Mouse (Mus musculus) CH12.LX (cell line): ENCODE results near the gene Mtx1. TPM values are rescaled to one million over a fixed set of nuclear protein-coding genes. Genes with fewer than 3 reads are reported as not detected.

ENCODE experiments used
- DNase-seq: peaks from one replicate; pipeline ENCODE4 v3.0.0-alpha.2; 2013; ENCODE audit errors: extremely low read depth
- H3K27ac ChIP-seq: 2 replicates; pipeline ENCODE4 v1.5.1; 2012; ENCODE audit warnings: low read depth, mild to moderate bottlenecking, control low read depth, moderate library complexity; ENCODE audit not compliant: insufficient read depth
- H3K27me3 ChIP-seq: replicated peaks from 2 replicates; pipeline ENCODE3; 2012; ENCODE audit warnings: inconsistent platforms
- H3K36me3 ChIP-seq, 2 experiments: replicated peaks in 1 of 2; 2 replicates each; pipeline versions ENCODE3 to v1.6.1; 2012; ENCODE audit warnings: inconsistent platforms in 1 of 2, low read length in 1 of 2, mild to moderate bottlenecking in 1 of 2, mixed read lengths in 1 of 2, moderate library complexity in 1 of 2; ENCODE audit not compliant: control insufficient read depth in 1 of 2, insufficient read depth in 1 of 2
- H3K4me1 ChIP-seq, 2 experiments: 2 replicates each; pipeline ENCODE4 v1.6.1; 2012; ENCODE audit warnings: inconsistent platforms in 1 of 2, moderate library complexity in 1 of 2; ENCODE audit not compliant: insufficient read depth in 2 of 2, control insufficient read depth in 1 of 2
- H3K4me2 ChIP-seq: 2 replicates; pipeline ENCODE4 v1.6.1; 2012; ENCODE audit warnings: low read depth, mild to moderate bottlenecking, control low read depth; ENCODE audit not compliant: poor library complexity, insufficient read depth, severe bottlenecking
- H3K4me3 ChIP-seq, 3 experiments: fragments of 150-350 bp in 1 of 3; sonication (generic) in 1 of 3; replicated peaks in 1 of 3; 2 replicates each; pipeline versions ENCODE3 to v1.5.1; 2011 to 2012; ENCODE audit warnings: low read depth in 2 of 3, low read length in 2 of 3, mild to moderate bottlenecking in 2 of 3, moderate library complexity in 2 of 3, control low read depth in 1 of 3, improper control_type of control experiment in 1 of 3, inconsistent platforms in 1 of 3, mixed read lengths in 1 of 3; ENCODE audit not compliant: poor library complexity in 1 of 3
- H3K79me2 ChIP-seq: replicated peaks from 2 replicates; pipeline ENCODE4 v1.6.1; 2012; ENCODE audit warnings: mild to moderate bottlenecking, moderate library complexity; ENCODE audit not compliant: control insufficient read depth, poor library complexity, insufficient read depth, severe bottlenecking; ENCODE audit errors: extremely low read depth
- H3K9ac ChIP-seq: 2 replicates; pipeline ENCODE4 v1.6.1; 2012; ENCODE audit warnings: low read depth, mild to moderate bottlenecking, control low read depth, moderate library complexity; ENCODE audit not compliant: insufficient read depth
- H3K9me3 ChIP-seq: replicated peaks from 2 replicates; pipeline ENCODE3; 2012; ENCODE audit warnings: low read length, inconsistent platforms, mixed read lengths
- BHLHE40 ChIP-seq: IDR thresholded peaks from 2 replicates; pipeline ENCODE4 v1.6.1; 2011; ENCODE audit warnings: mild to moderate bottlenecking, low read depth, low read length, improper control_type of control experiment
- CHD1 ChIP-seq: IDR thresholded peaks from 2 replicates; pipeline ENCODE4 v1.6.1; 2012; ENCODE audit warnings: low read depth, low read length, improper control_type of control experiment, inconsistent platforms
- CHD2 ChIP-seq: IDR thresholded peaks from 2 replicates; pipeline ENCODE4 v1.6.1; 2011; ENCODE audit warnings: low read length, improper control_type of control experiment
- CTCF ChIP-seq, 2 experiments: IDR thresholded peaks in 1 of 2; conservative IDR thresholded peaks in 1 of 2; 2 replicates each; pipeline ENCODE4 v1.5.1; 2011 to 2012; ENCODE audit warnings: low read depth in 2 of 2, low read length in 2 of 2, improper control_type of control experiment in 1 of 2, inconsistent platforms in 1 of 2, mild to moderate bottlenecking in 1 of 2, moderate library complexity in 1 of 2
- ELF1 ChIP-seq: IDR thresholded peaks from 2 replicates; pipeline ENCODE4 v1.6.1; 2014; ENCODE audit warnings: low read depth, mild to moderate bottlenecking, inconsistent platforms, low read length, improper control_type of control experiment
- EP300 ChIP-seq: IDR thresholded peaks from 2 replicates; pipeline ENCODE4 v1.6.1; 2011; ENCODE audit warnings: low read length, improper control_type of control experiment
- GABPA ChIP-seq: IDR thresholded peaks from 2 replicates; pipeline ENCODE4 v1.6.1; 2012; ENCODE audit warnings: low read depth, low read length, improper control_type of control experiment, inconsistent platforms; ENCODE audit not compliant: insufficient replicate concordance
- HCFC1 ChIP-seq: IDR thresholded peaks from 2 replicates; pipeline ENCODE4 v1.6.1; 2012; ENCODE audit warnings: low read depth, mild to moderate bottlenecking, inconsistent platforms, low read length, improper control_type of control experiment
- IRF4 ChIP-seq: IDR thresholded peaks from 2 replicates; pipeline ENCODE4 v1.6.1; 2014; ENCODE audit warnings: low read depth, mild to moderate bottlenecking, inconsistent platforms, low read length, improper control_type of control experiment
- JUN ChIP-seq: IDR thresholded peaks from 2 replicates; pipeline ENCODE4 v1.6.1; 2011; ENCODE audit warnings: low read depth, mild to moderate bottlenecking, low read length, improper control_type of control experiment, moderate library complexity; ENCODE audit not compliant: insufficient read depth
- JUND ChIP-seq: conservative IDR thresholded peaks from 2 replicates; pipeline ENCODE4 v1.6.1; 2011; ENCODE audit warnings: low read depth, low read length, improper control_type of control experiment
- KAT2A ChIP-seq: IDR thresholded peaks from 2 replicates; pipeline ENCODE4 v1.6.1; 2012; ENCODE audit warnings: low read length, improper control_type of control experiment, inconsistent platforms; ENCODE audit not compliant: insufficient replicate concordance
- MAX ChIP-seq: IDR thresholded peaks from 2 replicates; pipeline ENCODE4 v1.6.1; 2011; ENCODE audit warnings: low read length, improper control_type of control experiment
- MEF2A ChIP-seq: IDR thresholded peaks from 2 replicates; pipeline ENCODE4 v1.6.1; 2014; ENCODE audit warnings: low read depth, mild to moderate bottlenecking, inconsistent platforms, low read length, improper control_type of control experiment, borderline replicate concordance
- MYC ChIP-seq: IDR thresholded peaks from 2 replicates; pipeline ENCODE4 v1.6.1; 2011; ENCODE audit warnings: low read depth, mild to moderate bottlenecking, improper control_type of control experiment, low read length
- NELFE ChIP-seq: IDR thresholded peaks from 2 replicates; pipeline ENCODE4 v1.6.1; 2011; ENCODE audit warnings: low read depth, low read length, improper control_type of control experiment
- NRF1 ChIP-seq: IDR thresholded peaks from 2 replicates; pipeline ENCODE4 v1.6.1; 2014; ENCODE audit warnings: low read depth, mild to moderate bottlenecking, inconsistent platforms, low read length, improper control_type of control experiment, moderate library complexity
- PAX5 ChIP-seq: IDR thresholded peaks from 2 replicates; pipeline ENCODE4 v1.6.1; 2012; ENCODE audit warnings: low read length, inconsistent platforms, mixed read lengths
- RCOR1 ChIP-seq: conservative IDR thresholded peaks from 2 replicates; pipeline ENCODE4 v1.6.1; 2012; ENCODE audit warnings: low read depth, mild to moderate bottlenecking, inconsistent platforms, low read length, improper control_type of control experiment
- SIN3A ChIP-seq: IDR thresholded peaks from 2 replicates; pipeline ENCODE4 v1.6.1; 2012; ENCODE audit warnings: low read length, improper control_type of control experiment, inconsistent platforms
- SMC3 ChIP-seq: IDR thresholded peaks from 2 replicates; pipeline ENCODE4 v1.6.1; 2011; ENCODE audit warnings: low read depth, low read length, improper control_type of control experiment
- TBP ChIP-seq: conservative IDR thresholded peaks from 2 replicates; pipeline ENCODE4 v1.6.1; 2011; ENCODE audit warnings: low read depth, low read length, improper control_type of control experiment
- TCF12 ChIP-seq: IDR thresholded peaks from 2 replicates; pipeline ENCODE4 v1.6.1; 2014; ENCODE audit warnings: low read depth, mild to moderate bottlenecking, inconsistent platforms, low read length, improper control_type of control experiment
- UBTF ChIP-seq: IDR thresholded peaks from 2 replicates; pipeline ENCODE4 v1.6.1; 2012; ENCODE audit warnings: low read depth, mild to moderate bottlenecking, inconsistent platforms, low read length, improper control_type of control experiment, moderate library complexity
- USF1 ChIP-seq: IDR thresholded peaks from 2 replicates; pipeline ENCODE4 v1.6.1; 2014; ENCODE audit warnings: low read depth, mild to moderate bottlenecking, inconsistent platforms, low read length, improper control_type of control experiment
- ZKSCAN1 ChIP-seq: IDR thresholded peaks from 2 replicates; pipeline ENCODE4 v1.6.1; 2012; ENCODE audit warnings: low read depth, inconsistent platforms, low read length, improper control_type of control experiment, borderline replicate concordance
- dilution Hi-C: fragments of 300-500 bp; cut with MboI; formaldehyde crosslinking; loops from 2 replicates; pipeline ENCODE4 v1.14.3; 2020; ENCODE audit warnings: low sequenced_read_pairs; ENCODE audit not compliant: extremely low pct_unique_long_range_greater_than_20kb, extremely low pct_ligation_motif_present
- in situ Hi-C: fragments of 300-500 bp; cut with MboI; formaldehyde crosslinking; loops from 3 replicates; pipeline ENCODE4 v1.14.3; 2019; ENCODE audit warnings: low sequenced_read_pairs, low pct_ligation_motif_present, low pct_unique_long_range_greater_than_20kb, mixed read lengths
- polyA plus RNA-seq: library from polyadenylated mRNA; unstranded; fragments of >175 nt; gene quantifications from 2 replicates; pipeline ENCODE4 v1.2.1, GENCODE M21; 2012; ENCODE audit warnings: low read depth; ENCODE audit not compliant: insufficient read length
- total RNA-seq, 2 experiments: library from RNA; depleted of rRNA; stranded (reverse); fragments of 300-350 nt in 1 of 2; fragments of >200 nt in 1 of 2; gene quantifications; 2 replicates each; pipeline ENCODE4 v1.2.3; 2012 to 2014

Gene Mtx1
- total and polyA plus RNA-seq, 3 experiments, result 162 to 299 (median 205) TPM

DNA sequence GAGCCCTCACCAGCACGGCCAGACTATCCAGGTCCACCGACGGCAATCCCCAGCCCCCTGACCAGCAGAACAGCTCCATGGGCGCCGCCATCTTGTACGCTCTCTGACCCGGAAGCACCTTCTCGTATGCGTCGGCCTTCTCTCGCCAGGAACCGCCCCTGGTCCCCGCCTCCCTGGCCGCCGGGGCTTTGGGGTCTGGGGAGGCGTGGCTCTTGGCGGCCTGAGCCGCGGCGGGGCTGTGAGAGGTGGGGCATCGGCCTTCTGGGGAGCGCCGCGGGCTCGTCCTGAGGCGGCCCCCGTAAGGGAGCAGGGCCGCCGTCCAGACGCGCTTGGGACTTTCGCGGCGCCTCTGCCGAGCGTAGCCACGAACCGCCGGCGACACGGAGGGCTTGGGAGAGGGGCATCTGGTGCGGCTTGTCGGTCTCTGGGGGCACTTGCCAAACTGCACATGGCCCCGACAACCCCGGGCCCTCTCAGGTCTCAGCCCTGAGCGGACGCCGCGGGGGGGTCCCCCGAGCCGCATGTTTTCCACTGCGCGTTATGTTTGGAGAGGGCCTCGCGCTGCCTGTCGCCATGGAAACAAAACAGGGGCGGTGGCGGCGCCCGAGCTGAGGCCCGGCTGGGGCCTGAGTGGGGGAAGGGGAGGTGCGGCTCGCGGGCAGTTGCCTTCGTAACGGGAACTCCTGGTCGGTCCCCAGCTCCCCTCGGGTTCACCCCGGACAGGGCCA lies 12.9 kb downstream of the Mtx1 start (continued):
- TF ChIP-seq JUN (no peak), RCOR1 (no peak), NRF1 (peak; percentile 68; the same call in 1 of the 2 replicates), MEF2A (peak; percentile 67; the same call in 1 of the 2 replicates), NELFE (no peak; the same call in none of the 2 replicates), JUND (no peak), PAX5 (no peak), BHLHE40 (peak; percentile 36; the same call in 1 of the 2 replicates), EP300 (no peak; the same call in 1 of the 2 replicates), USF1 (peak; percentile 19; the same call in 1 of the 2 replicates), CTCF (conservative IDR thresholded peaks at IDR 0.05 in 1 of 2, IDR thresholded peaks at IDR 0.05 in 1 of 2; ENCODE audit: low read depth in 2 of 2, low read length in 2 of 2) (no peak), UBTF (no peak), MAX (peak; percentile 77; the same call in 1 of the 2 replicates), IRF4 (no peak), ELF1 (peak; percentile 88)

- no peak for DNase-seq
- Histone ChIP-seq H3K79me2 (peaks cover 14% of the 10 kb centered on the region), H3K36me3 (peaks cover 55 to 70% of the 10 kb centered on the region in 2 experiments), H3K27ac (no peak overlapping the region), H3K9ac (no peak overlapping the region), H3K27me3 (no peaks in the 10 kb centered on the region), H3K4me1 (peaks cover 5 to 39% of the 10 kb centered on the region in 2 experiments; a peak in 3 of 4 replicates), H3K4me2 (no peak overlapping the region), H3K4me3 (no peak overlapping the region), H3K9me3 (no peaks in the 10 kb centered on the region)
- dilution Hi-C loops, result no loop called here
- in situ Hi-C loops, result no loop called here
- TF ChIP-seq ZKSCAN1 (no peak), CHD1 (no peak), SMC3 (no peak), SIN3A (no peak), HCFC1 (no peak), MYC (no peak), GABPA (no peak), IRF4 (no peak), KAT2A (no peak), ELF1 (no peak), JUN (no peak), TCF12 (no peak), TBP (no peak), CHD2 (no peak)
Measured at GRCm38 (mm10) chr3:89210731-89211130, 16.2 kb downstream of the Mtx1 start.
